ENCODE assay signal across 35 mouse cellular contexts in the genomic region with DNA sequence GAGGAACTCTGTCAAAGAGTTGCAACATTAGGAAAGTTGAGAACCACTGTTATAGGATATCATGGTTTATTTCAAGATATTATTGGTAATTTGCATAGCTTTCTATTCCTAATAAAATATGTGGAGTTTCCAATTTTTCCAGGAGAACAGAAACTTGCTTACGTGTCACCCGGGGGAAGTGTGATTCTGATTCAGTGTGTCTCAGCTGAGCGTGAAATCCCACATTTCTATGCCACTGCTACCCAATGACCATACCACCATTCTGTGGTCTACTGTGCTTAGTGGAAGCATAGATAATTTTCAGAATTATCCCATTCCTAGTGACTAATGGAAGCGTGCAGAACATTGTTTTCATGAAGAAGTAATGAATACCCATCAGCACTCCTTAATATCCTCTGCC.
"Had no signal": no experiment of that assay in that cellular context is flagged by ENCODE, and none has a peak within 500 bp of the region (broad histone marks: within the 10 kb centered on the region; RNA-seq: fewer than 3 reads in every experiment).

No protein-coding gene starts in this region.

- H3K36me3 ChIP-seq: heart, embryonic 15.5 days; intestine, embryonic 15.5 days; kidney, embryonic 15.5 days had no signal

- H3K9me3 ChIP-seq: heart, embryonic 10.5 days; heart, embryonic 12.5 days; heart, embryonic 13.5 days; heart, embryonic 15.5 days; hindbrain, embryonic 10.5 days; hindbrain, embryonic 12.5 days; hindbrain, embryonic 13.5 days; hindbrain, embryonic 15.5 days; intestine, embryonic 15.5 days; kidney, embryonic 15.5 days had no signal

- H3K4me2 ChIP-seq: heart, embryonic 11.5 days; heart, embryonic 12.5 days; heart, embryonic 13.5 days; heart, embryonic 15.5 days; hindbrain, embryonic 12.5 days; hindbrain, embryonic 13.5 days; hindbrain, embryonic 14.5 days; hindbrain, embryonic 15.5 days; intestine, embryonic 15.5 days; kidney, embryonic 15.5 days had no signal

- H3K9ac ChIP-seq: heart, embryonic 12.5 days; heart, embryonic 13.5 days; heart, embryonic 15.5 days; hindbrain, embryonic 12.5 days; hindbrain, embryonic 13.5 days; hindbrain, embryonic 14.5 days; hindbrain, embryonic 15.5 days; intestine, embryonic 15.5 days; kidney, embryonic 15.5 days had no signal

- H3K27me3 ChIP-seq: heart, embryonic 12.5 days; heart, embryonic 13.5 days; heart, embryonic 15.5 days; hindbrain, embryonic 12.5 days; hindbrain, embryonic 13.5 days; hindbrain, embryonic 15.5 days; intestine, embryonic 15.5 days; kidney, embryonic 15.5 days had no signal

- DNase-seq: heart, postnatal 10 days; heart, postnatal 14 days; heart, postnatal 36 days; heart, postnatal 4 days; kidney, adult 11 months; kidney, adult 18-20 months; kidney, adult 2 months; kidney, adult 8-10 months; kidney, adult 9 months; kidney, postnatal 10 days; kidney, postnatal 14 days; kidney, postnatal 25 days; kidney, postnatal 36 days; kidney, postnatal 4 days; layer of hippocampus, adult 9-11 months; layer of hippocampus, postnatal 36 days had no signal

- H3K27ac ChIP-seq: heart, embryonic 10.5 days; heart, embryonic 13.5 days; heart, embryonic 15.5 days; hindbrain, embryonic 10.5 days; hindbrain, embryonic 12.5 days; hindbrain, embryonic 13.5 days; hindbrain, embryonic 14.5 days; hindbrain, embryonic 15.5 days; hindbrain, postnatal 0 days; intestine, embryonic 15.5 days; kidney, embryonic 15.5 days; kidney, postnatal 0 days had no signal

- ATAC-seq: hindbrain, embryonic 16.5 days; hindbrain, postnatal 0 days; inflammation-experienced regulatory T-cells, adult 6 months; intestine, embryonic 15.5 days; intestine, embryonic 16.5 days; intestine, postnatal 0 days had no signal

- H3K4me3 ChIP-seq: heart, embryonic 10.5 days; heart, embryonic 12.5 days; heart, embryonic 13.5 days; heart, embryonic 15.5 days; hindbrain, embryonic 10.5 days; hindbrain, embryonic 12.5 days; hindbrain, embryonic 13.5 days; hindbrain, embryonic 15.5 days; intestine, embryonic 15.5 days; kidney, embryonic 15.5 days; layer of hippocampus, adult 2 months had no signal
